Mouse (Mus musculus) embryonic fibroblast, embryonic 13.5 days (primary cell): ENCODE measurements at regions not wholly inside any gene's neighbourhood (a gene's known extent, or its start where the extent isn't known, plus 50 kb on each side); places are given as distances from the start of the nearest gene placed in this dataset.

Experiments used
- CTCF ChIP-seq: IDR thresholded peaks from 2 replicates; pipeline ENCODE4 v1.5.1; 2011; ENCODE audit warnings: mild to moderate bottlenecking, control low read depth, low read length, moderate library complexity, borderline replicate concordance; ENCODE audit not compliant: insufficient read depth
- POLR2A ChIP-seq: IDR thresholded peaks from 2 replicates; pipeline ENCODE4 v1.6.1; 2011; ENCODE audit warnings: low read depth, mild to moderate bottlenecking, control low read depth, low read length, moderate library complexity

DNA sequence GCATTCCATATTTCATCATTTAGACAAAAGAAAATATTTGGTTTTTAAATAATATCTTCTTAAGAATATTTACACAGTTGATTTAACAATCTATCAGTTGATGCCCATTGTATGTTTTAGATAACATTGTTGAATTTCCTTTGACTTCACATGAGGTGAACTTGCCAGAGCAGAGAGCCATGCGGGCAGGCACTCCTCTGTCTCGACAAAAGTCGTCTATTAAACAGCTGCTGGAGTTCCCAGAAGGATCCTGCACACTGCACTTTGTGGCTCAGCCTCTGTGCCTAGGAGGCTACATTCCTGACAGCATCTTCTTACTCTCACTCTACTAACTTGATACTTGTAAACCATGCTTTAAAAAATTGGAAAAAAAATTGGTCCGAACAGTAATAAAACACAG lies 221.7 kb upstream of the Pde3a start:
- no peak for TF ChIP-seq POLR2A
- TF ChIP-seq CTCF, result no peak
